Mouse (Mus musculus): ENCODE results near the gene Myrfl. TPM values are rescaled to one million over a fixed set of nuclear protein-coding genes. Genes with fewer than 3 reads are reported as not detected.

The Myrfl gene
- polyA plus RNA-seq, 1 experiment from 2014 or later: 0.08 TPM

GRCm38 (mm10) chr10:116766525-116766924, 130.2 kb downstream of the Myrfl start:
- Histone ChIP-seq H3K4me3 (replicated peaks) (no peak overlapping the region), H3K4me2 (no peak overlapping the region), H3K36me3 (replicated peaks) (no peaks in the 10 kb centered on the region), H3K27me3 (no peaks in the 10 kb centered on the region), H3K9ac (no peak overlapping the region), H3K27ac (no peak overlapping the region), H3K9me3 (peaks cover 3% of the 10 kb centered on the region; the same call in 1 of the 2 replicates), H3K4me1 (peaks cover 8% of the 10 kb centered on the region; the same call in 1 of the 2 replicates)
- WGBS: 84% methylated on average over 6 of the region's 6 CpGs
- no peak for ATAC-seq (ENCODE audit: low FRiP score)

- Histone ChIP-seq H3K27ac (no peak overlapping the region), H3K9me3 (peaks cover 3% of the 10 kb centered on the region; the same call in 1 of the 2 replicates), H3K27me3 (no peaks in the 10 kb centered on the region), H3K4me1 (no peaks in the 10 kb centered on the region), H3K4me2 (no peak overlapping the region), H3K4me3 (replicated peaks) (no peak overlapping the region), H3K36me3 (replicated peaks) (no peaks in the 10 kb centered on the region), H3K9ac (no peak overlapping the region)
- no peak for ATAC-seq (ENCODE audit: low FRiP score)
- WGBS: 65% methylated on average over 4 of the region's 4 CpGs
These were observed 135.1 kb downstream of the Myrfl start for GRCm38 (mm10) chr10:116761476-116762068.

GRCm38 (mm10) chr10:116760561-116760960, 136.2 kb downstream of the Myrfl start:
- H3K4me3 ChIP-seq (replicated peaks): no peak overlapping the region
- H3K27ac ChIP-seq: no peak overlapping the region
- H3K9ac ChIP-seq: no peak overlapping the region
- 77% methylated on average over 14 of the region's 14 CpGs for WGBS
- no peaks in the 10 kb centered on the region for H3K27me3 ChIP-seq
- H3K9me3 ChIP-seq: peaks cover 3% of the 10 kb centered on the region; the same call in 1 of the 2 replicates
- H3K36me3 ChIP-seq (replicated peaks): no peaks in the 10 kb centered on the region
- no peak for ATAC-seq (ENCODE audit: low FRiP score)
- no peak overlapping the region for H3K4me2 ChIP-seq
- no peaks in the 10 kb centered on the region for H3K4me1 ChIP-seq

- no peak for ATAC-seq (ENCODE audit: low FRiP score)
- H3K27me3 ChIP-seq: no peaks in the 10 kb centered on the region
- H3K9me3 ChIP-seq: no peaks in the 10 kb centered on the region
- no peaks in the 10 kb centered on the region for H3K4me1 ChIP-seq
- no peak overlapping the region for H3K27ac ChIP-seq
- 95% methylated on average over 4 of the region's 4 CpGs for WGBS
- no peaks in the 10 kb centered on the region for H3K36me3 ChIP-seq (replicated peaks)
- H3K4me2 ChIP-seq: no peak overlapping the region
- H3K4me3 ChIP-seq (replicated peaks): no peak overlapping the region
- no peak overlapping the region for H3K9ac ChIP-seq
These were observed 136.9 kb downstream of the Myrfl start for GRCm38 (mm10) chr10:116759816-116760215.

GRCm38 (mm10) chr10:116755881-116756581, 140.7 kb downstream of the Myrfl start:
- WGBS: 81% methylated on average over 10 of the region's 10 CpGs
- no peak overlapping the region for H3K9ac ChIP-seq
- no peaks in the 10 kb centered on the region for H3K36me3 ChIP-seq (replicated peaks)
- H3K4me2 ChIP-seq: no peak overlapping the region
- no peak overlapping the region for H3K4me3 ChIP-seq (replicated peaks)
- H3K27me3 ChIP-seq: no peaks in the 10 kb centered on the region
- no peaks in the 10 kb centered on the region for H3K9me3 ChIP-seq
- no peak for ATAC-seq (ENCODE audit: low FRiP score)
- H3K4me1 ChIP-seq: no peaks in the 10 kb centered on the region
- no peak overlapping the region for H3K27ac ChIP-seq

GRCm38 (mm10) chr10:116754940-116755339, 141.8 kb downstream of the Myrfl start:
- Histone ChIP-seq H3K4me2 (no peak overlapping the region), H3K27me3 (no peaks in the 10 kb centered on the region), H3K9me3 (no peaks in the 10 kb centered on the region), H3K9ac (no peak overlapping the region), H3K4me1 (no peaks in the 10 kb centered on the region), H3K36me3 (replicated peaks) (no peaks in the 10 kb centered on the region), H3K27ac (no peak overlapping the region), H3K4me3 (replicated peaks) (no peak overlapping the region)
- ATAC-seq (ENCODE audit: low FRiP score): no peak
- WGBS: 86% methylated on average over 11 of the region's 11 CpGs

- Histone ChIP-seq H3K27ac (no peak overlapping the region), H3K4me3 (replicated peaks) (no peak overlapping the region), H3K36me3 (replicated peaks) (no peaks in the 10 kb centered on the region), H3K9me3 (0 out of 2 replicates have a peak, but pooled peaks cover 3% of the 10 kb centered on the region), H3K4me1 (no peaks in the 10 kb centered on the region), H3K9ac (no peak overlapping the region), H3K27me3 (no peaks in the 10 kb centered on the region), H3K4me2 (no peak overlapping the region)
- ATAC-seq (ENCODE audit: low FRiP score): no peak
- 85% methylated on average over 14 of the region's 14 CpGs for WGBS
These were observed 145.8 kb downstream of the Myrfl start for GRCm38 (mm10) chr10:116750895-116751294.

- H3K27me3 ChIP-seq: no peaks in the 10 kb centered on the region
- WGBS: 82% methylated on average over 6 of the region's 6 CpGs
- no peak overlapping the region for H3K4me3 ChIP-seq (replicated peaks)
- no peaks in the 10 kb centered on the region for H3K36me3 ChIP-seq (replicated peaks)
- no peak overlapping the region for H3K4me2 ChIP-seq
- H3K4me1 ChIP-seq: no peaks in the 10 kb centered on the region
- ATAC-seq (ENCODE audit: low FRiP score): no peak
- 0 out of 2 replicates have a peak, but pooled peaks cover 3% of the 10 kb centered on the region for H3K9me3 ChIP-seq
- H3K9ac ChIP-seq: no peak overlapping the region
- no peak overlapping the region for H3K27ac ChIP-seq
These were observed 146.7 kb downstream of the Myrfl start for GRCm38 (mm10) chr10:116750062-116750461.

GRCm38 (mm10) chr10:116748681-116749080, 148.0 kb downstream of the Myrfl start:
- Histone ChIP-seq H3K9me3 (0 out of 2 replicates have a peak, but pooled peaks cover 3% of the 10 kb centered on the region), H3K27me3 (no peaks in the 10 kb centered on the region), H3K36me3 (replicated peaks) (no peaks in the 10 kb centered on the region), H3K27ac (no peak overlapping the region), H3K4me3 (replicated peaks) (no peak overlapping the region), H3K9ac (no peak overlapping the region), H3K4me2 (no peak overlapping the region), H3K4me1 (no peaks in the 10 kb centered on the region)
- WGBS: 80% methylated on average over 4 of the region's 4 CpGs
- ATAC-seq (ENCODE audit: low FRiP score): no peak

- Histone ChIP-seq H3K27me3 (no peaks in the 10 kb centered on the region), H3K36me3 (replicated peaks) (no peaks in the 10 kb centered on the region), H3K27ac (no peak overlapping the region), H3K9ac (no peak overlapping the region), H3K4me3 (replicated peaks) (no peak overlapping the region), H3K4me2 (no peak overlapping the region), H3K9me3 (0 out of 2 replicates have a peak, but pooled peaks cover 3% of the 10 kb centered on the region), H3K4me1 (no peaks in the 10 kb centered on the region)
- 73% methylated on average over 10 of the region's 10 CpGs for WGBS
- ATAC-seq (ENCODE audit: low FRiP score): no peak
These were observed 150.3 kb downstream of the Myrfl start for GRCm38 (mm10) chr10:116746281-116747011.

GRCm38 (mm10) chr10:116742696-116743095, 154.0 kb downstream of the Myrfl start:
- Histone ChIP-seq H3K4me2 (no peak overlapping the region), H3K27me3 (no peaks in the 10 kb centered on the region), H3K9me3 (no peaks in the 10 kb centered on the region), H3K9ac (no peak overlapping the region), H3K4me1 (no peaks in the 10 kb centered on the region; the same call in 1 of the 2 replicates), H3K27ac (no peak overlapping the region), H3K36me3 (replicated peaks) (no peaks in the 10 kb centered on the region), H3K4me3 (replicated peaks) (no peak overlapping the region)
- no peak for ATAC-seq (ENCODE audit: low FRiP score)
- 84% methylated on average over 2 of the region's 2 CpGs for WGBS

- Histone ChIP-seq H3K4me2 (no peak overlapping the region), H3K4me3 (replicated peaks) (no peak overlapping the region), H3K36me3 (replicated peaks) (no peaks in the 10 kb centered on the region), H3K27me3 (no peaks in the 10 kb centered on the region), H3K9ac (no peak overlapping the region), H3K27ac (no peak overlapping the region), H3K4me1 (no peaks in the 10 kb centered on the region; the same call in 1 of the 2 replicates), H3K9me3 (no peaks in the 10 kb centered on the region)
- WGBS: 93% methylated on average over 8 of the region's 8 CpGs
- no peak for ATAC-seq (ENCODE audit: low FRiP score)
These were observed 154.5 kb downstream of the Myrfl start for GRCm38 (mm10) chr10:116742189-116742588.

Measured in forebrain, embryonic 12.5 days (tissue).